Mouse (Mus musculus) bone marrow macrophage, adult 2 months (primary cell): Measurements from ENCODE around the gene Entpd3.

Experiments
- CTCF ChIP-seq: IDR thresholded peaks from 2 replicates; pipeline ENCODE4 v1.5.1; 2012; ENCODE audit warnings: low read depth, mild to moderate bottlenecking, low read length, moderate library complexity
- POLR2A ChIP-seq: IDR thresholded peaks from 2 replicates; pipeline ENCODE4 v1.6.1; 2012; ENCODE audit warnings: mild to moderate bottlenecking, low read depth, low read length, borderline replicate concordance

- no peak for TF ChIP-seq CTCF
- no peak for TF ChIP-seq POLR2A
These were observed 45.8 kb upstream of the Entpd3 start for GRCm38 (mm10) chr9:120493781-120494180.
